7 mouse cellular contexts compared by ENCODE assay signal in the genomic region with DNA sequence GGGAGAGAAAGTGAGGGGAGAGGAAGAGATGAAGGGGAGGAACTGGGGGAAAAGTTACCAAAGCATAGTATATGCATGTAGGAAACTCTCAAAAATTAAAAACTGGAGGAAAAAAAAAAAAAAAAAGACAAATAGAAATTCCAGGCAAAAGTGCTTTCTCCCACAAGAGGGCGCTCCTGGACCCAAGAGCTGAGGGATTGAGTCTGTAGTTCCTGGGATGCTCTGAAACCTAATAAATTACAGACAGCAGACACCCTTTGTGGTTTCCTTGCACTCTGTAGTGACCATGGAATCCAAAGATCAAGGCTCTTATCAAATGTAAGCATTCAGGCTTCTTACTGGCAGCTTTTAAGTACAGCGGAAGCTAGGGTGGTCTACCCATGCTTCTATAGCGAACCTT.
A peak's percentile ranks its signal among the peaks of the same experiment; 100 is the strongest.
DNase-seq lines count a peak whose midpoint lies in the region; ATAC-seq and TF ChIP-seq lines count a peak whose summit lies in the region.

No protein-coding gene starts in this region.

- TF ChIP-seq EP300 in stomach, postnatal 0 days (optimal IDR thresholded peaks at IDR 0.05): no peak

- H3K4me3 ChIP-seq in embryonic facial prominence, embryonic 14.5 days (ENCODE audit: low read depth, low read length): no peak overlapping the region
- no peak overlapping the region for H3K4me3 ChIP-seq in stomach, postnatal 0 days (ENCODE audit: low read depth, low read length)

- H3K27ac ChIP-seq in embryonic facial prominence, embryonic 14.5 days (replicated peaks; ENCODE audit: low read depth, low read length): no peak overlapping the region
- H3K27ac ChIP-seq in stomach, postnatal 0 days (replicated peaks): no peak overlapping the region

- peak; percentile 83 for TF ChIP-seq CTCF in stomach, postnatal 0 days (IDR thresholded peaks at IDR 0.05; ENCODE audit: low read depth)

- no peaks in the 10 kb centered on the region for H3K36me3 ChIP-seq in embryonic facial prominence, embryonic 14.5 days (ENCODE audit: control insufficient read depth, insufficient read depth, low read length)
- H3K36me3 ChIP-seq in stomach, postnatal 0 days (ENCODE audit: control insufficient read depth, insufficient read depth, low read length): no peaks in the 10 kb centered on the region

- no peak overlapping the region for H3K9ac ChIP-seq in embryonic facial prominence, embryonic 14.5 days (ENCODE audit: low read depth, low read length)
- no peak overlapping the region for H3K9ac ChIP-seq in stomach, postnatal 0 days (ENCODE audit: low read length)

- DNase-seq in ovary, postnatal 36 days (ENCODE audit: low spot score): peak; percentile 42
- DNase-seq in ovary, postnatal 10 days (ENCODE audit: low spot score): no peak
- DNase-seq in adrenal gland, postnatal 4 days (ENCODE audit: low spot score in 2 of 2): peak; percentile 30 to 44
- DNase-seq in embryonic facial prominence, embryonic 14.5 days (ENCODE audit: low spot score): peak; percentile 65
- DNase-seq in induced T-regulatory cell, adult 2 months (ENCODE audit: low read depth): peak; percentile 5
- peak; percentile 66 for DNase-seq in lung, postnatal 25 days (ENCODE audit: low spot score)
- peak; percentile 60 for DNase-seq in stomach, postnatal 0 days (ENCODE audit: low spot score)

- no peak for ATAC-seq in embryonic facial prominence, embryonic 14.5 days (ENCODE audit: low read depth)
- no peak for ATAC-seq in stomach, postnatal 0 days (ENCODE audit: low FRiP score, low TSS enrichment)

- no peaks in the 10 kb centered on the region for H3K27me3 ChIP-seq in embryonic facial prominence, embryonic 14.5 days (replicated peaks; ENCODE audit: control insufficient read depth, insufficient read depth, low read length)
- H3K27me3 ChIP-seq in stomach, postnatal 0 days (ENCODE audit: control insufficient read depth, insufficient read depth, low read length): no peaks in the 10 kb centered on the region

- H3K4me1 ChIP-seq in embryonic facial prominence, embryonic 14.5 days (ENCODE audit: control insufficient read depth, insufficient read depth, low read length): no peaks in the 10 kb centered on the region
- no peaks in the 10 kb centered on the region for H3K4me1 ChIP-seq in stomach, postnatal 0 days (replicated peaks; ENCODE audit: control insufficient read depth, insufficient read depth)

- WGBS in embryonic facial prominence, embryonic 14.5 days: 50% methylated on average over 3 of the region's 3 CpGs
- WGBS in stomach, postnatal 0 days: 55% methylated on average over 3 of the region's 3 CpGs

- H3K4me2 ChIP-seq in embryonic facial prominence, embryonic 14.5 days (ENCODE audit: low read depth, low read length): no peak overlapping the region
- no peak overlapping the region for H3K4me2 ChIP-seq in stomach, postnatal 0 days (replicated peaks; ENCODE audit: low read depth)

- H3K9me3 ChIP-seq in embryonic facial prominence, embryonic 14.5 days (ENCODE audit: control insufficient read depth, low read length): no peaks in the 10 kb centered on the region
- H3K9me3 ChIP-seq in stomach, postnatal 0 days (ENCODE audit: control insufficient read depth, low read length): no peaks in the 10 kb centered on the region
